Mouse (Mus musculus) WW6 (cell line): ENCODE measurements around the gene Rem1.

Source experiments
- DNase-seq: peaks from one replicate; pipeline ENCODE4 v3.0.0-alpha.2; 2013; ENCODE audit warnings: low read depth, low spot score

The Rem1 gene

DNA sequence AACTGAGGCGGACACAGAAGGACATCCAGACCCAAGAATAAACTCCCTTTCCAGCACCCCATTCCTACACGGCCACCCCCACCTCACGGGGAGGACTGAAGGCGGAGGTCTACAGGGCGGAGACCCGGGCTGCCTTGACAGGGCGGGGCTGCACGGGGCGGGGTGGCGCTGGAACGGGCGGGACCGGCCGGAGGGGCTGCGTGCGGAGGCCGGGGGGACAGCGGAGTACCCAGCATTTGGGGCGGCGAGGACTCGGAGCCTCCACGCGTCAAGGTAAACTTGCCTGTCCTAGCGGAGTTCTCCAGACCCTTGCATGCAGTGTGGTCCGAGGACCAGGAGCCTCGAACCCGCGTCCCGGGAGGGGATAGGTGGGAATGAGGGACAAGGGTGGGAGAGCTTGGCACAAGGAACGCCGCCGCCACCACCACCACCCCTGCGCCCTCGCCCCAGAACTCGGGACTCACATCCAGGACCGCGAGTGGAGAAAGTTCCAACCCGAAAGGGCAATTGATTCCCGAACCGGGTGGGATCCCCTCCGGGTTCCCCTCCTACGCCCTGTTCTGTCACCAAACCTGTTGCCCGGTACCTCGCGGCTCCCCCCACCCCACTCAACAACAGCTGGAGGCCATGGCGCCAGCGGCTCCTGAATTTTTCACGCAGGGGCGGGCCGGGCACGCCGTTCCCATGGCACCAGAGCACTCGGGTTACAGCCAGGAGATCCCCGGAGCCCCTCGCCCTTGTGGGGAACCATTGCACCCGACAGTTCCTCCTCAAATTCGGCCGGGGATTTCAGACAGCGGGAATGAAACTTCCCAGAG lies at the start of gene Rem1:
Gene Rem1 (plus strand): TSS at position 178 of the 818 bp plus-strand sequence.
- no peak for DNase-seq

DNA sequence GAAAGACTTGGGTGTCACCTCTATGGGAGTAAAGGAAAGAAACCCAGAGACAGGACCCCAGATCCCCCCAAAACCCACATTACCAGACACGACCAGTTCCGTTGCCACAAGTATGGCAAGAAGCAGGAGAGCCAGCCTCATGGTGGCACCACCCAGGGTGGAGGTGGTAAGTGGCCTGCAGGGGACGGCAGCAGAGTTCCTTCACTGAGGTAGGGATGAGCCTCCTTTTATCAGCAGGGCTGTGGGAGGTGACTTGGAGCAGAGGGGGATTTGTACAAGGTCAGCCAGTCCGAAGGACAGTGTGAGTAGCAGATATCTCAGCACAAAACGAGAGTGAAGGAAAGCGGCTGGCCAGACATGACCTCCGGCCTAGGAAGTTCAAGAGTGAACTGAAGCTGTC lies 46.6 kb upstream of the Rem1 start, which contains the start of gene Defb19:
Gene Defb19 (minus strand): TSS at position 206 of the 400 bp plus-strand sequence.
- no peak for DNase-seq

DNA sequence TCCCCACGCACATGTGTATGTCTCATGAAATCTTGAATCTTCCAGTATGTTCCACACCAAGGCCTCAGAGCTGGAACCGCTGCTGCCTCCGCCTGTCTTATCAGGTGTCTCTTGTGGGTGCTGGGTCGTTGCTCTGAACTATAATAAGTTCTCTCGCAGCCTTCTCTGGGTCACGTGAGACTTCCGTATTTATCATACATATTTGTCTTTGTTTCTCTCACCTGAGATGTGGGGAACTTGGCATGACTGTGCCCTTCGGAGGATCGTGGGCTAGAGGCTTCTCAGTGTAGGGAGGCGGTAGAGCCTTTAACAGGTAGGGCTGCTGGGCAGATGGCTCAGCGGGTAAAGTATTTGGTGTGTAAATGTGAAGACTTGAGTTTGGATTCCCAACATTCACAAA lies 46.1 kb upstream of the Rem1 start:
- DNase-seq: no peak

DNA sequence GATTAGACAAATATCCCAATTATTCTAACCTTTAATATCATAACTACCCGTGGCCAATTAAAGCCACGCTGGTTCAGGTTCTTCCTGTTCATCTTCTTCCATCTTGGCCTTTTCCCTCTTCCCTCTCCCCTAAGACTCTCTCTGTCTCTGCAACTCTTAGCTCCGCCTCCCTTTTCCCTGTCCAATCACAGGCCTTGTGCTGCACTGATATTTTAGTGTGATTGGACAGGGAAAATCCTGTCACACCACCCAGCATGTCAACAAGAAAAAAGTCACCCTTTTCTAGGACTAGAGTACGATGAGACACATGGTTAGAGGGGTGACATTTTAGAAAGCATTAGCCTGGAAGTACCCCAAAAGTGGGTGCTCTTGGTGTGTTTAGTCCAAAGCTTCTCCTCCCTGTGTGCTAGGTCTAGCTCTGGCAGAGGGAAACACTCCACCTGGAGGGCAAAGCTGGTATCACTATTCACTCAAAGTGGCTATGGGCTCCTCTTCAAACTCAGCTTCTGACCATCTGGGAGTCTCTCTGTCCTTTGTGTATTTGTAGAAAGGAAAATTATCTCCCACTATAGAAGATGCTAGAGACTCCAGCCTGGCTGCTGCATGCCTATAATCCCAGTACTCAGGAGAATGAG lies 39.7 kb upstream of the Rem1 start:
- DNase-seq: peak; percentile 22

DNA sequence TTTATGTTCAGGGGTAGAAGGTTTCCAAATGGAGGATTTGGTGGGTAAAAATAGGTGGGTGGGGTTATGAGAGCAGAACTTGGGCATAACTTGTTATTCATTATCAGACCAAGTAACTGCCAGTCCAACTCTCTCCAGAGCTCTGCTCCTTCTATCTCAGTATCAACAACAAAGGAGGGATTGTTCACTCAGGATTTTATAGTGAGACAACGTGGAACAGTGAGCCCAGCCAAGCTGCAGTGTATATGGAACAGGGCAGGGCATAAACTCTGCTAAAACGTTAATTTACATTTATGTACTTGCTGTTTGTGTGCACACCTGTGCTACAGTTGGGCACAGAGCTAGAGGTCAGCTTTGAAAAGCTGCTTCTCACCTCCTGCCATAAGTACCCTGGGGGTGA lies 38.3 kb upstream of the Rem1 start:
- no peak for DNase-seq

DNA sequence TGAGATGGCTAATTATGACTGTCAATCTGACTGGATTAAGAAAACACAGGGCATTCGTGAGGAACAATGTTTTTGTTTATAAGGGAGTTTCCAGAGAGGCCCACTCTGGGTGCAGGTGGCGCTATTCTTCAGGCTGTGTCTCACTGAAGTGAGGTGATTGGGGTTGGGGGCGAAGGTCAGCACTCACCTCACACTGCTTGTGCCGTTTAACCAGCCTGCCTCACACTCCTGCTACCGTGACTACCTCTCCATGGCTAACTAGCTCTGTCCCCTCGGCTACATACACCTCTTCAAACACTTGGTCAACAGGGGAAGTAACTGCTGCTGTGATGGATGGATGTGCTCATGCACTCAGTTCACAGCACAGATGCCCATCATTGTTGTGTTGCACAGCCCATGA lies 37.7 kb upstream of the Rem1 start:
- no peak for DNase-seq

DNA sequence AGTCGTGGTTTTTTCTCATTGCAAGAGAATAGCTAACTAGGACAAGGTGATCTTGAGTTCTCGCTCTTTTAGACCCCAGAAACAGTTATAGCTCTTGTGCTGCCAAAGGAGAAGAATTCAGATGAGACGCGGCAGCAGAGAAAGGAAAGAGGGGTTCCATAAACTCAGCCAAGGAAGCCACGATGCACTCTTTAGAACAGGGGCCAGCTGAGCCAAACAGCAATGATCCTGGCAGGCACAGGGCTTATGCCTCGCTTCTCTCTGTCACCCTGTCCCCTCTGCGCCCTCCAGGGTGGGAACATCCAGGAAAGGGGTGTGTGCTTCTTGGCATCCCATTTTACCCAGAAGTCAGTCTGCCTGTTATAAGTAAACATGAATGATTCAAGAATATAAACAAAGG lies 27.5 kb upstream of the Rem1 start, which contains the start of gene Defb45:
Gene Defb45 (minus strand): TSS at position 101 of the 400 bp plus-strand sequence.
- no peak for DNase-seq

DNA sequence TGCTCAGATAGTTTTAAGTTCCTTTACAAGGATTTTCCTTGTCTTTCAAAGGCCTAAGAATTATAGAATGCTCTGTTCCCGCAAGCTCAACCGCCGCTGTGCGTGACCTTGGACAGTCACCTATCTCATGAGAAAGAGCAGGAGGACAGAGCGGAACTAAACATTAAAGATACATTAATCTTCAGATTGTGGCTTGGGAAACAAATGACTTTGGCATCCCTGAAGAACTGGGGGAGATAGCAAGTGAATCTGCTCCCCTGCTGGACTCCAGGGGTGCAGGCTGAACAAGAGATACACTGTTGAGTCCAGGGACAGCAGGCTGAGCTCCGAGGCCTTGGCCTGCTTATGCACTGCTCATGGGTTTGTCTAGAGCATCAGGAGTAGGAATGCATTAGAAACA lies 26.7 kb upstream of the Rem1 start:
- no peak for DNase-seq

DNA sequence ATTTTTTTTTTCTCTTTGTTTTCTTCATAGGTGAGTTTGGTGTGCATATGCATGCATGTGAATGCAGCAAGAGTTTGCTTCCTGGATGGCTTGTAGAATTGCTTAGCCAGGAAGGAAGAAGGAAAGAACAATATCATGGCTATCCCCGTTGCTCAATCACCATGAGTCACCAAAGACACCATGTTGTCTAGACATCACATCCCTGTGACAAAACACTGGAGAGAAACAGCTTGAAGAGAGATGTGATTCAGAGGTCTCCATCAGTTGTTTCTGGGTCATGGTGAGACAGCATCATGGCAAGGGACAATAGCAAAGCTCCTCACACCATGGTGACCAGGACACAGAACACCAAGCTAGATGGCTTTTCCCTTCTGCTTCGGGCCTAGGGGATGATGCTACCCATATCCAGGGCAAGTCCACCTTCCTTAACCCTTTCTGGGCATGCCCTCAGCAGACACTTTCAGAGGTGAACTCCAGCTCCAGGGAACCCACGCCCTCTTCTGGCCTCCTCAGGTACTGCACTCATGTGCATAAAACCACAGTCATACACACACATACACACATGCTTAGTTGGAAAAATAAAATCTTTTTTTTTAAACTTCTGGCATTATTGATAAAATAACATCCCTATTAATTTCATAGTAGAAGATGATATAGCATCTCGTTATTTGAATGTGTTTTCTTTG lies 25.3 kb upstream of the Rem1 start:
- DNase-seq: no peak

DNA sequence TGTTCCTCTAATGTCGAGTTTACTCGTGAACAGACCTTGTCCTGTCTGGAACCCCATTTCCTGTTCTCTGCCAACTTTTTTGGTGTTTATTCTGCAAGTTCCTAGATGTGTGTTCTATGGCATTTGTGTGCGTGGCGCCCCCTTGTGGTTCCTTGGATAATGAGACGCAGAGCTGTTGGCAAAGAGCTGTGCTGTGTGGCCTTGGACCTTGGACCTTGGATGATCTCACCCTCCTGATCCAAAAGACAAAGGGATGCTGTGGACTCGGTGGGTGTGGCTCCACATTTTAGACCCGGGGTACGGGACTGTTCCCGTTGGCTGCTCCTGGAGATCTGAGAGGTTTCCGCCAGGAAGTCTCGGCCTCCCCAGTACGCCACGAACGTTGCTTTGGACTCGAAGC lies 22.7 kb upstream of the Rem1 start, which contains the start of gene Defb36:
Gene Defb36 (plus strand): TSS at position 271 of the 400 bp plus-strand sequence.
- DNase-seq: no peak

DNA sequence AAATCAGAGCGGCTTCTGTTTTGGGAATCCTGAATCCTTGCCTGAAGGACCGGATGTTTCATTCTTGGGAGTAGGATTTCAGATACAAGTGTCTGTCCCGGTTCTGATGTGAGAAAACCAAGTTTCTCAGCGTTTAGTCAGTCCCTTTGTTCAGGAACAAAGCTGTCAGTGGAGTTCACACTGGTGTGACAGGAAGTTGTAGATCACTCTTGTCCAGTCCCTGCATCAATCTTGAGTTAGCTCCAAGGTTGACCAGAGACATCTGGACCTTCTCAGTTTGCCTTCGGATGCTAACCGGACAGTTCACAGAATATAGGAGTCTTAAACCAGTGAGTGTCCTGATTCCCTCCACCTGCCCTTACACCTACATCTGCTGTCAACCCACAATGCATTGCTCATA lies 19.0 kb upstream of the Rem1 start:
- DNase-seq: no peak

DNA sequence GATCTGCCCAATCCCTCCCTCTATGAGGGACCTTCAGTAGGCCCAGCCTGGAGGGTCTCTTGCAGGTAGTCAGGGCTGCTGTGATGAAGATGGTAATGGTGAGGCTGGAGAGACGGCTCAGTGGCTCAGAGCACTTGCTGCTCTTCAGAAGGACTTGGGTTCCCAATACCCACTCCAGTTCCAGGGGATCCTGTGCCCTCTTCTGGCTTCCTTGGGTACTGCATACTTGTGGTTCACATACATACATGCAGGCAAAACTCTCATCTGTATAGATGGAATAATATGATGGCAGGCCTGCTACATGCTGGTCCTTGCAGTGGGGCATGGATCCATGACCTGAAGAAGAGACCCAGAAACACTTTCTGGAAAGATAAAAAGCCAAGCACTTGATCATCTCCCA lies 18.0 kb upstream of the Rem1 start:
- DNase-seq: no peak

DNA sequence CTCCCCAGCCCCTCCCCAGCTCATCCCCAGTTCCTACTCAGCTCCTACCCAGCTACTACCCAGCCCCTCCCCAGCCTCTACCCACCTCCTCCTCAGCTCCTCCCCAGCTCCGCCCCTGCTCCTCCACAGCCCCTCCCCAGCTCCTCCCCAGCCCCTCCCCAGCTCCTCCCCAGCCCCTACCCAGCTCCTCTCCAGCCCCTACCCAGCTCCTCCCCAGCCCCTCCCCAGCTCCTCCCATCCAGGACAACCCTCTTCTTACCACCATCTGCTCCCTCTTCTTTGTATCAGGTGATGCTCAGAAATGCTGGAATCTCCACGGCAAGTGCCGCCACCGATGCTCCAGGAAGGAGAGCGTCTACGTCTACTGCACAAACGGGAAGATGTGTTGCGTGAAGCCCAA lies 14.6 kb upstream of the Rem1 start:
- DNase-seq: no peak

DNA sequence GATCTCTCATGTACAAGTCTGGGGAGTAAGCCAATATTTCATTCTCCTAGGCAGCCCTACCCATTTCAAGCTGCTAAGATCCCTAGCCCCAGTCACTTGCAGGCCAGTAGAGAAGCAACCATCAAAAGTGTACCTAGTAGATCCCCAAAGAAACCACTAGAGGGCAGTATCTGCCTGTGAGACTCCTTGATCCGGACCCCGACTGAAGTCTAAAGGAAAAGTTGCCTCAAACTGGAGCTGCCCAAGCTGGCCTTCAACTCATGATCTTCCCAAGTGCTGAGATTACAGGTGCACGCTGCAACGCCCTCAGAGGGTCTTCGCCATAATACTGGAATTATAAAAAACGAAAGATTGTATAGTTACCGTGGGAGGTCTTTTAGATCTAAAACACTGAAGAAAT lies 11.2 kb upstream of the Rem1 start:
- no peak for DNase-seq

DNA sequence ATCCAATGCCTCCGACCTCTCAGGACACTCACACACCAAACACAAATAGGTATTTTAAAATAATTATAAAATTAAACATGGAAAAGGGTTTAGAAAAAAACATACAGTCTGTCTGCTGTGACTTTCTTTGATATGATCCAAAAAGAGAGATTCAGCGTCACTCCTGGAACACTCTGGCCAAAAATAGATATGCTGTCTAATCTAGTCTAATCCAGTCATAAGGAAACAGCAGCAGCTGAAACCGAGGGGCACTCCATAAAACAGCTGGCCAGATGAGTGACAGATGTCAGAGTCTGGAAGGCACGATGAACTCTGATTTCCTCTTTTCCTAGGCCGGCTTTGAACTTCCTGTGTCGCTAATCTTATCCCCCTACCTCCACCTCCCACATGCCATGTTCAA lies 10.3 kb upstream of the Rem1 start:
- no peak for DNase-seq

DNA sequence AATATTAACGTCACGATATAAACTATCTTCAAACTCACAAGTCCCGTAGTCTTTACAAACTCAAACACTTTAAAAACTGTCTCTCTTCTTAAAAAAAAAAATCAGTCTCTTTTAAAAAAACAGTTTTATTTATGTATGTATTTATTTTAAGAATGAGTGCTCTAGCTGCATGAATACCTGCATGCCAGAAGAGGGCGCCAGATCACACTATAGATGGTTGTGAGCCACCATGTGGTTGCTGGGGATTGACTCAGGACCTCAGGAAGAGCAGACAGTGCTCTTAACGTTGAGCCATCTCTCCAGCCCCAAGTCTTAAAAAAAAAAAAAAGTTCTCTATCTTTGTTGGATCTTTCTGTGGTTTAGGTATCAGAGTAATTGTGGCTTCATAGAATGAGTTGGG lies 9.4 kb upstream of the Rem1 start:
- DNase-seq: no peak

DNA sequence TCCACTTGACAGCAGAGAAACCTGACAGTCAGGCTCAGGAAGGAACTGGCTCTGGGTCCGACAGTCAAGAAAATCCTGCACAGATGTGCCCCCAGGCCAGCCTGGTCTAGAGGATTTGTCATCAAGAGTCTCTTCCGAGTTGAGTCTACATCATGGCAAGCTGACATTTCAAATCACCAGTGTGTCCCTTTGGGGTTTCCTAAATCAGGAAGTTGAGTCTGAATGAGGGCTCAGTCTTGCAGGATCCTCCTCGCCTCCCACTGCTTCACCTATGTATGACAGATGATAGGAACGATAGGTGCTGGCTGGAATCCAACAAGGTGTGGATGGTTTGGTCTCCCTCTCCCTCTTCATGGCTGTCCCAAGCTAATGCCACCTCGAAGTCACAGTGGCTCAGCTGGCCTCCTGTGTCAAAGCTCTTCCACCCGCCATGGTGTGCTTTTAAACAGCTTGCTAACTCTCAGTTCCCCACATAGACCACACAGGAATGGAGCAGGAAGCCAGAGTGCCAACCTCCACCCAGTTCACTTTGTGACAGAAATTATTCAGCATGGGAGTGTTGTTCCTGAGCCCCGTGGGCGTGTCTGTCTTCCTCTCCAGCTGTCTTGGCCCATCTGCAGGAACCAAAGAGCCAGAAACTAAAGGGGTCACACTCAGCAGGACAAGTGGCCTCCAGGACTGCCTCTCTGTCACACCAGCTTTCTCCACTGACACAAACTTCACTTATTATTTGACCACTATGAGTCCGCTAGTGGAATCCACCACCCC lies 6.2 kb upstream of the Rem1 start:
- DNase-seq: no peak

DNA sequence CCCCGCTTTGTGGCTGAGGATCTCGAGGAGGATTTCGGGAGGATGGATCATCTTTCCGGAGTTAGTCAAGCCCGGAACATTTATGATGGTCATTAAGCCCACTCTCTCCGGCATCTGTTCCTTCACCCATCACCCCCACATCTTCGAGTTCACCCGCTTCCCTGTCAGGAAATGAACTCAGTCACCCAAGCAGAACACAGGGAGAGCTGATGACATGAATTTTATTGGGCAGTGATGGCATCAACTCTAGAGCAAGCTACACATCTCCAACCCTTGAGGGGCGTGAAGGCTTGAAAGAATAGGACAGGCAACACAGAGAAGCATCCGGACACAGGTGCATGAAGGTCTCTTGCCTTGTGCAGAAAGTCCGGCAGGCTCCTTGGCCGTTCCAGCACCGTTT lies 4.6 kb upstream of the Rem1 start:
- no peak for DNase-seq

DNA sequence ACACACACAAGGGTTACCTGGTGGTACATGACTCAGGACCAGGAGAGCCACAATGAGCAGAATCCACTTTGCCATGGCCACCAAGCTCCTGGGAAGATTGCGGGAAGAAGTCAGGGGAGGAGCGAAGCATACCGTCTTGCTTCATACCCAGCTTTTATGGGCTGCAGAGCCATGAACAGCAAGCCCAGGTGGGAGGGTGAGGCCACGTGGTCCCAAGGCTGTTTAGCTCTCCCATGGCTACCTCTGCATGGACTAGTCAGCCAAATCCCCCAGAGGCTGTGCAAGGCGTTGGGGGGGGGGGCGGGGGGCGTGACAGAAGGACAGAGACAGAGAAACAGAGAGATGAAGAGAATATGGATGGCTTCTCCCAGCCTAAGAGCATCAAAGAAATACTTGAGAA lies 3.8 kb upstream of the Rem1 start, which contains the start of gene Defb25:
Gene Defb25 (minus strand): TSS at position 101 of the 400 bp plus-strand sequence.
- DNase-seq: no peak

DNA sequence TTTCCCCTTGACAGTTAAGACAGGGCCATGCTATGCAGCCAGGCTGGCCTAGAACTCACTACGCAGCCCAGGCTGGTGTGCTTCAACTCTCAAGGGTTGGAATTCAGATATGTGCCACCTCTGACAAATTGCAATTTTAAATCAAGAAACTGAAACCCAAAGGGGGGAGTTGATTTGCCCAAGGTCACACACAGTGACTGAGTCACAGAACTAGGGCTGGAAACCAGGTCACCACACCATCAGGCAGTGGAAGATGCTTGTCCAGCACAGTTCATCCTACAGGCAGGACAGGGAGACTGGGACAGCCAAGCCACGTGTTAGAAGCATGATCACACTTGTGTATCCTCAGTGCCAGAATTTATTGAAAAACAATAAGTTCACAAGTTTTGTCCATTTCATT lies 2.2 kb upstream of the Rem1 start:
- DNase-seq: no peak

DNA sequence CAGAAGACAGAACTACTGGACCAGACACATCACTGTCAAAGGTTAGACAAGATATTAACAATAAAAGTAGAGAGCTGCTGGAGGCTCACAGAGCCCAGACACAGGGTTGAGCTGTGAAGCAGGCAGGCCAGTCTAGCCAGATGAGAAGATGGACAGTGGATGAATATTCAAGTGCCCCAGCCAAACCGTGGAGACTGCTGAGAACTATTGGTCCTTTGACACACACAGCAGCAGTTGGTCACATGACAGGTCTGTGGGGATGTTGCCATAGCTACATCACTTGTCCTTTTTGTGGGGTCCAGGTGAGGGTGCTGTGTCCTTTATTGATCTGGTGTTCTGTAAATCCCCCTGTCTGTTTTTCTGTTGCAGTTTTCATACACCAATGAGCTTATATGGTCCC lies 1.5 kb upstream of the Rem1 start:
- no peak for DNase-seq

DNA sequence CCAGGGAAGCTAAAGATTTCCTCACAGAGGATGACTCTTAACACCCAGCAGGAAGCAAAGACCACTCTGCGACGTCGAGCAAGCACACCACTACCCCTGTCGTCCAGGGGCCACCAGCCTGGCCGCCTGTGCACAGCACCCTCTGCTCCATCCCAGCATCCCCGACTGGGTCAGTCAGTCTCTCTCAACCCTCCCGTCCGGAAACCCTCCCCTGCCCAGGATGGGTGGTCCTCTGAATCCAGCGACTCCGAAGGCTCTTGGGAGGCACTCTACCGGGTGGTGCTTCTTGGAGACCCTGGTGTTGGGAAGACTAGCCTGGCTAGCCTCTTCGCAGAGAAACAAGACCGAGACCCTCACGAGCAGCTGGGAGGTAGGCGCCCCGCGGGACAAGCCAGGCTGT lies 1.3 kb downstream of the Rem1 start:
- no peak for DNase-seq
